Mouse (Mus musculus) intestine, embryonic 16.5 days (tissue): ENCODE data around the gene Inhbe. TPM values are rescaled to one million over a fixed set of nuclear protein-coding genes. Genes with fewer than 3 reads are reported as not detected.

Source experiments
- ATAC-seq: fragments of 200-750 bp; cut with Nextera tagmentation; 2 replicates; pipeline ENCODE4 v1.8.0; 2017; ENCODE audit warnings: moderate TSS enrichment, moderate library complexity
- H3K27ac ChIP-seq: fragments of 300-500 bp; sonication (generic); 2 replicates; pipeline ENCODE4 v1.5.1; 2014; ENCODE audit warnings: mild to moderate bottlenecking, low read length
- H3K27me3 ChIP-seq: fragments of 300-500 bp; sonication (generic); replicated peaks from 2 replicates; pipeline ENCODE4 v1.6.1; 2014; ENCODE audit warnings: low read length, control low read depth, mixed read lengths; ENCODE audit not compliant: control insufficient read depth, insufficient read depth
- H3K36me3 ChIP-seq: fragments of 300-500 bp; sonication (generic); 2 replicates; pipeline ENCODE4 v1.6.1; 2014; ENCODE audit warnings: low read length, control low read depth; ENCODE audit not compliant: control insufficient read depth, insufficient read depth
- H3K4me1 ChIP-seq: fragments of 300-500 bp; sonication (generic); 2 replicates; pipeline ENCODE4 v1.6.1; 2014; ENCODE audit warnings: low read length, control low read depth, mixed read lengths; ENCODE audit not compliant: control insufficient read depth, insufficient read depth
- H3K4me2 ChIP-seq: fragments of 300-500 bp; sonication (generic); 2 replicates; pipeline ENCODE4 v1.6.1; 2014; ENCODE audit warnings: low read depth, low read length, control low read depth
- H3K4me3 ChIP-seq: fragments of 300-500 bp; sonication (generic); 2 replicates; pipeline ENCODE4 v1.5.1; 2014; ENCODE audit warnings: mild to moderate bottlenecking, low read length
- H3K9ac ChIP-seq: fragments of 300-500 bp; sonication (generic); 2 replicates; pipeline ENCODE4 v1.6.1; 2014; ENCODE audit warnings: low read depth, low read length
- H3K9me3 ChIP-seq: fragments of 300-500 bp; sonication (generic); 2 replicates; pipeline ENCODE4 v1.6.1; 2016; ENCODE audit warnings: low read length, control low read depth; ENCODE audit not compliant: control insufficient read depth
- WGBS: fragments of 180-500 bp; shearing (Covaris S2); extraction: QIAGEN DNeasy Blood & Tissue Kit; methylation state at CpG from one replicate; pipeline ENCODE4 v1.1.7; 2014; 5-methylcytosine and 5-hydroxymethylcytosine counted together
- polyA plus RNA-seq: library from polyadenylated mRNA; unstranded; fragments of >200 nt; fragmentation: Nextera tagmentation; extraction: Ambion mirVana; gene quantifications from 2 replicates; pipeline ENCODE4 v1.2.1, GENCODE M21; 2015

Inhbe gene
- polyA plus RNA-seq, 1 experiment from 2014 or later, result not detected

- Histone ChIP-seq H3K27me3 (no peaks in the 10 kb centered on the region), H3K4me2 (peak overlapping the region; percentile 50), H3K9ac (no peak overlapping the region), H3K36me3 (no peaks in the 10 kb centered on the region), H3K9me3 (no peaks in the 10 kb centered on the region), H3K4me3 (peak overlapping the region; percentile 21; the same call in 1 of the 2 replicates), H3K27ac (no peak overlapping the region), H3K4me1 (0 out of 2 replicates have a peak, but pooled peaks cover 4% of the 10 kb centered on the region)
- WGBS, result 10% methylated on average over 24 of the region's 24 CpGs
- peak; percentile 82 for ATAC-seq
These were observed 3.5 kb downstream of the Inhbe start for GRCm38 (mm10) chr10:127350594-127351284.

- H3K4me3 ChIP-seq, result no peak overlapping the region
- no peaks in the 10 kb centered on the region; the same call in 1 of the 2 replicates for H3K9me3 ChIP-seq
- H3K4me2 ChIP-seq, result no peak overlapping the region
- 73% methylated on average over 8 of the region's 8 CpGs for WGBS
- H3K27me3 ChIP-seq, result no peaks in the 10 kb centered on the region
- no peaks in the 10 kb centered on the region for H3K36me3 ChIP-seq
- H3K27ac ChIP-seq, result no peak overlapping the region
- H3K9ac ChIP-seq, result no peak overlapping the region
- 0 out of 2 replicates have a peak, but pooled peaks cover 4% of the 10 kb centered on the region for H3K4me1 ChIP-seq
- no peak for ATAC-seq
These were observed 4.4 kb downstream of the Inhbe start for GRCm38 (mm10) chr10:127349810-127350209.

GRCm38 (mm10) chr10:127348957-127349356 is 5.3 kb downstream of the Inhbe start:
- Histone ChIP-seq H3K27ac (no peak overlapping the region), H3K9me3 (no peaks in the 10 kb centered on the region; the same call in 1 of the 2 replicates), H3K4me1 (0 out of 2 replicates have a peak, but pooled peaks cover 4% of the 10 kb centered on the region), H3K36me3 (no peaks in the 10 kb centered on the region), H3K27me3 (no peaks in the 10 kb centered on the region), H3K4me3 (no peak overlapping the region), H3K4me2 (no peak overlapping the region), H3K9ac (no peak overlapping the region)
- 66% methylated on average over 4 of the region's 4 CpGs for WGBS
- no peak for ATAC-seq

GRCm38 (mm10) chr10:127346173-127346572 is 8.0 kb downstream of the Inhbe start:
- Histone ChIP-seq H3K4me1 (peaks cover 6% of the 10 kb centered on the region; the same call in 1 of the 2 replicates), H3K4me3 (no peak overlapping the region), H3K36me3 (no peaks in the 10 kb centered on the region), H3K9ac (no peak overlapping the region), H3K9me3 (no peaks in the 10 kb centered on the region; the same call in 1 of the 2 replicates), H3K27me3 (peaks cover 5% of the 10 kb centered on the region; the same call in 1 of the 2 replicates), H3K4me2 (no peak overlapping the region), H3K27ac (no peak overlapping the region)
- no peak for ATAC-seq
- 77% methylated on average over 3 of the region's 3 CpGs for WGBS

- Histone ChIP-seq H3K36me3 (no peaks in the 10 kb centered on the region), H3K4me3 (no peak overlapping the region), H3K27me3 (peaks cover 5% of the 10 kb centered on the region), H3K4me1 (peaks cover 9% of the 10 kb centered on the region), H3K9me3 (no peaks in the 10 kb centered on the region; the same call in 1 of the 2 replicates), H3K27ac (no peak overlapping the region), H3K9ac (no peak overlapping the region), H3K4me2 (no peak overlapping the region)
- ATAC-seq, result no peak
- 70% methylated on average over 3 of the region's 3 CpGs for WGBS
These were observed 11.2 kb downstream of the Inhbe start for GRCm38 (mm10) chr10:127343029-127343428.

GRCm38 (mm10) chr10:127341891-127342639 is 12.1 kb downstream of the Inhbe start, which contains the start of gene Gli1:
Gene Gli1 (minus strand): TSS chr10:127341974.
- peak within 1 kb of the TSS; percentile 70 for H3K9ac ChIP-seq
- peak; percentile 34 for ATAC-seq
- no peaks in the 10 kb centered on the region; the same call in 1 of the 2 replicates for H3K9me3 ChIP-seq
- no peaks in the 10 kb centered on the region for H3K36me3 ChIP-seq
- peaks cover 5% of the 10 kb centered on the region for H3K27me3 ChIP-seq
- WGBS, result under 1% methylated on average over 29 of the region's 29 CpGs
- peak within 1 kb of the TSS; percentile 57 for H3K4me3 ChIP-seq
- H3K27ac ChIP-seq, result peak within 1 kb of the TSS; percentile 64
- peak within 1 kb of the TSS; percentile 88 for H3K4me2 ChIP-seq
- peaks cover 9% of the 10 kb centered on the region for H3K4me1 ChIP-seq

GRCm38 (mm10) chr10:127341360-127341690 is 12.9 kb downstream of the Inhbe start:
- H3K4me2 ChIP-seq, result peak overlapping the region; percentile 88
- H3K9ac ChIP-seq, result peak overlapping the region; percentile 70
- WGBS, result 0% methylated on average over 10 of the region's 11 CpGs
- peak overlapping the region; percentile 64 for H3K27ac ChIP-seq
- no peaks in the 10 kb centered on the region for H3K36me3 ChIP-seq
- peak; percentile 5; the same call in 1 of the 2 replicates for ATAC-seq
- peaks cover 5% of the 10 kb centered on the region for H3K27me3 ChIP-seq
- peaks cover 9% of the 10 kb centered on the region for H3K4me1 ChIP-seq
- H3K9me3 ChIP-seq, result no peaks in the 10 kb centered on the region; the same call in 1 of the 2 replicates
- peak overlapping the region; percentile 57 for H3K4me3 ChIP-seq

- Histone ChIP-seq H3K36me3 (no peaks in the 10 kb centered on the region), H3K27ac (peak overlapping the region; percentile 64), H3K4me2 (peak overlapping the region; percentile 88), H3K9me3 (no peaks in the 10 kb centered on the region; the same call in 1 of the 2 replicates), H3K4me3 (peak overlapping the region; percentile 57), H3K9ac (peak overlapping the region; percentile 70), H3K4me1 (peaks cover 9% of the 10 kb centered on the region), H3K27me3 (peaks cover 5% of the 10 kb centered on the region)
- ATAC-seq, result no peak
- WGBS, result 2% methylated on average over 27 of the region's 27 CpGs
These were observed 13.4 kb downstream of the Inhbe start for GRCm38 (mm10) chr10:127340577-127341359.
